Mouse (Mus musculus): ENCODE results near the gene Xrcc3.

- TF ChIP-seq GATA1 (IDR thresholded peaks at IDR 0.05; ENCODE audit: borderline replicate concordance, low read length) (no peak), FLI1 (IDR thresholded peaks at IDR 0.05; ENCODE audit: low read length) (no peak)
Observed at GRCm38 (mm10) chr12:111833457-111833856, 19.8 kb upstream of the Xrcc3 start.

Measured in megakaryocyte, embryonic 14.5 days (primary cell).